Mouse (Mus musculus) megakaryocyte, embryonic 14.5 days (primary cell): ENCODE results near the gene Map7.

Source experiments
- FLI1 ChIP-seq: IDR thresholded peaks from 2 replicates; pipeline ENCODE4 v1.6.1; 2012; ENCODE audit warnings: low read length, inconsistent platforms, mixed read lengths
- GATA1 ChIP-seq: IDR thresholded peaks from 3 replicates; pipeline ENCODE4 v1.6.1; 2012; ENCODE audit warnings: mixed read lengths, low read length, inconsistent platforms, borderline replicate concordance

DNA sequence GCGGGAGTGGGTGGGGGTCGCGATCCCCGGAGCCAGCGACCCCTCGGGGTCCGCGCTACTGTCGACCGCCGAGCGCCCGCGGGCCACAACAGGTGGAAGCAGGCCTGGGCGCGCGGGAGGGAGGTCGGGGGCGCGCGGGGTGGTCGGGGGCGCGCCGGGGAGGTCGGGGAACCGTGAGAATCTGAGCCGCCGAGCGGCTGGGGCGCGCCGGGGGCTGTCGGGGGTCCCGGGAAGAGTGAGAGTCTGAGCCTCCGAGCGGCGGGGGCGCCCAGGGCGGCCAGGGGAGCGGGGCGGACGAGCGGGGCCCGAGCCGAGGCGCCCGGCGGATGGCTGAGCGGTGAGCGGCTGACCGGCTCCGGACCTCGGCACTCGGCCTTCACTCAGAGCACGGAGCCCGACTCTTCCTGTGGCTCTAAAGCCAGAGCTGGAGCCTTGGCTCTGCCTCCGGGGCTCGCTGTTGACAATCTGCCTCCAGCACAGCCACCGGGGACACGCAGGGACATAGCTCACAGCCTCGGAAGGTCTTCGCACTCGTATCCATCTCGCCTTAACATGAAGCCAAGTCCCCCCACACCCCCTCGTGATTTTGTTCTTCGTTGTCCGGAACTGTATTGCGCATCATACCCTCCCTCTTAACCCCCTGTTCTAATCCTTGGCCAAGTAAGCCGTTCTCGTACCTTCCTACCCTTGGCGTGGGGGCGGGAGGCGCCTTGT lies 1.0 kb downstream of the Map7 start:
- TF ChIP-seq GATA1 (no peak), FLI1 (no peak)
